Mouse (Mus musculus): Measurements from ENCODE around the gene Pnkd. TPM values are rescaled to one million over a fixed set of nuclear protein-coding genes. Genes with fewer than 3 reads are reported as not detected.

Pnkd gene
- total RNA-seq, 1 experiment from 2014 or later, result 18.6 TPM

- no peak for ATAC-seq (replicated peaks; ENCODE audit: insufficient number of reproducible peaks, low FRiP score, low TSS enrichment, poor library complexity, severe bottlenecking)
Measured at GRCm38 (mm10) chr1:74293306-74293960, 8.7 kb downstream of the Pnkd start.

- no peak for ATAC-seq (replicated peaks; ENCODE audit: insufficient number of reproducible peaks, low FRiP score, low TSS enrichment, poor library complexity, severe bottlenecking)
Measured at GRCm38 (mm10) chr1:74294090-74294643, 9.4 kb downstream of the Pnkd start.

- no peak for ATAC-seq (replicated peaks; ENCODE audit: insufficient number of reproducible peaks, low FRiP score, low TSS enrichment, poor library complexity, severe bottlenecking)
Measured at GRCm38 (mm10) chr1:74294733-74295455, 10.2 kb downstream of the Pnkd start.

- peak; percentile 69 for ATAC-seq (replicated peaks; ENCODE audit: insufficient number of reproducible peaks, low FRiP score, low TSS enrichment, poor library complexity, severe bottlenecking)
Measured at GRCm38 (mm10) chr1:74295456-74296171, 10.9 kb downstream of the Pnkd start.

- ATAC-seq (replicated peaks; ENCODE audit: insufficient number of reproducible peaks, low FRiP score, low TSS enrichment, poor library complexity, severe bottlenecking), result no peak
Measured at GRCm38 (mm10) chr1:74296477-74296876, 11.7 kb downstream of the Pnkd start.

GRCm38 (mm10) chr1:74297269-74297668, 12.5 kb downstream of the Pnkd start:
- ATAC-seq (replicated peaks; ENCODE audit: insufficient number of reproducible peaks, low FRiP score, low TSS enrichment, poor library complexity, severe bottlenecking), result no peak

- no peak for ATAC-seq (replicated peaks; ENCODE audit: insufficient number of reproducible peaks, low FRiP score, low TSS enrichment, poor library complexity, severe bottlenecking)
Measured at GRCm38 (mm10) chr1:74298157-74298750, 13.5 kb downstream of the Pnkd start.

- ATAC-seq (replicated peaks; ENCODE audit: insufficient number of reproducible peaks, low FRiP score, low TSS enrichment, poor library complexity, severe bottlenecking), result no peak
Measured at GRCm38 (mm10) chr1:74298996-74299395, 14.3 kb downstream of the Pnkd start.

GRCm38 (mm10) chr1:74300347-74301110, 15.8 kb downstream of the Pnkd start:
- no peak for ATAC-seq (replicated peaks; ENCODE audit: insufficient number of reproducible peaks, low FRiP score, low TSS enrichment, poor library complexity, severe bottlenecking)

- no peak for ATAC-seq (replicated peaks; ENCODE audit: insufficient number of reproducible peaks, low FRiP score, low TSS enrichment, poor library complexity, severe bottlenecking)
Measured at GRCm38 (mm10) chr1:74302229-74302628, 17.5 kb downstream of the Pnkd start.

GRCm38 (mm10) chr1:74302835-74303234, 18.1 kb downstream of the Pnkd start:
- no peak for ATAC-seq (replicated peaks; ENCODE audit: insufficient number of reproducible peaks, low FRiP score, low TSS enrichment, poor library complexity, severe bottlenecking)

GRCm38 (mm10) chr1:74303509-74304338, 19.0 kb downstream of the Pnkd start:
- peak; percentile 41 for ATAC-seq (replicated peaks; ENCODE audit: insufficient number of reproducible peaks, low FRiP score, low TSS enrichment, poor library complexity, severe bottlenecking)

GRCm38 (mm10) chr1:74304339-74304790, 19.6 kb downstream of the Pnkd start:
- no peak for ATAC-seq (replicated peaks; ENCODE audit: insufficient number of reproducible peaks, low FRiP score, low TSS enrichment, poor library complexity, severe bottlenecking)

- no peak for ATAC-seq (replicated peaks; ENCODE audit: insufficient number of reproducible peaks, low FRiP score, low TSS enrichment, poor library complexity, severe bottlenecking)
Measured at GRCm38 (mm10) chr1:74304946-74305345, 20.2 kb downstream of the Pnkd start.

- ATAC-seq (replicated peaks; ENCODE audit: insufficient number of reproducible peaks, low FRiP score, low TSS enrichment, poor library complexity, severe bottlenecking), result no peak
Measured at GRCm38 (mm10) chr1:74305522-74305921, 20.8 kb downstream of the Pnkd start, which contains the start of gene Tmbim1. Tmbim1 (minus strand) TSS chr1:74305622.

- ATAC-seq (replicated peaks; ENCODE audit: insufficient number of reproducible peaks, low FRiP score, low TSS enrichment, poor library complexity, severe bottlenecking), result no peak
Measured at GRCm38 (mm10) chr1:74307146-74307545, 22.4 kb downstream of the Pnkd start.

Data from monocyte, adult 5-6 weeks (primary cell).